Comparison of ENCODE assay signal across 14 mouse cellular contexts in the genomic region with DNA sequence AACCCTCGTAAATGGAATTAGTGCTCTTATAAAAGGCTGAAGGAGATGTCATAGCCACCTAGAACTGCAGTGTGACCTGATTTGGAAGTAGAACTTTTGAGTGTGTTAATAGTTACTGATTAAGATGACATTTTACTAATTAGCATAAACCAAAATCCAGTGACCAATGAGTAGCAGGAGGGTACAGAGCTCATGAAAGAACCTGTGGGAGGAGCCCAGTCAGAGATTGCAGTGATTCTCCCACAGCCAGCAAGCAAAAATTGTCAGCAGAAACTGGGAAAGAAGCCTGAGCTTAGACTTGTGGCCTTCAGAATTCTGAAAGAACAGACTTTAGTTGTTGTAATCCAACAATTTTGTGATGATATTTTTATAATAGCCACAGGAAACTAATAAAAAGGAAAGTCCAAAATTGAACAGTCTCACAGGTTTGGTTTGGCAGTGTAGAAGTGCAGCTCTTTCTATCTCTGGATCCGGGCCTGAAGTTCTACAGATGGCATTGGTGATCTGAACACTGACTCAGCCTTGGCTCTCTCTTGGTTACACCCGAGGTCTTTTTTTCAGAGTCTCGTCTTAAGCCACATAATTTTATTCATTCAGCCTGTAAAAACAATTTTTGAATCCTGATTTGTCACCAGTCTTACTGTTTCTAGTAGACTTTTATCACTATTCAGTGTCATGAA. TPM values are rescaled to one million over a fixed set of nuclear protein-coding genes. Genes with fewer than 3 reads are reported as not detected.
DNase-seq lines count a peak whose midpoint lies in the region; ATAC-seq lines count a peak whose summit lies in the region.
"Had no signal": no experiment of that assay in that cellular context is flagged by ENCODE, and none has a peak within 500 bp of the region (broad histone marks: within the 10 kb centered on the region; RNA-seq: fewer than 3 reads in every experiment).

No protein-coding gene starts in this region.

- H3K27me3 ChIP-seq in liver, embryonic 16.5 days (ENCODE audit: control insufficient read depth, insufficient read depth, low read depth, low read length) = no peaks in the 10 kb centered on the region
- no peaks in the 10 kb centered on the region for H3K27me3 ChIP-seq in liver, embryonic 11.5 days (replicated peaks; ENCODE audit: control insufficient read depth, insufficient read depth, low read length)
- H3K27me3 ChIP-seq in hindbrain, embryonic 10.5 days (ENCODE audit: insufficient read depth, poor library complexity, severe bottlenecking) = no peaks in the 10 kb centered on the region
- H3K27me3 ChIP-seq: forebrain, embryonic 13.5 days; megakaryocyte, embryonic 14.5 days had no signal

- H3K4me3 ChIP-seq in liver, embryonic 16.5 days (ENCODE audit: low read depth, low read length) = no peak overlapping the region
- no peak overlapping the region for H3K4me3 ChIP-seq in liver, embryonic 11.5 days (ENCODE audit: low read depth, low read length)
- H3K4me3 ChIP-seq in hindbrain, embryonic 10.5 days = no peak overlapping the region
- H3K4me3 ChIP-seq: forebrain, embryonic 13.5 days; megakaryocyte, embryonic 14.5 days had no signal

- WGBS in liver, embryonic 16.5 days (ENCODE audit: insufficient replicate concordance) = 34% methylated on average over 4 of the region's 4 CpGs
- WGBS in liver, embryonic 11.5 days = 74% methylated on average over 4 of the region's 4 CpGs
- WGBS in hindbrain, embryonic 10.5 days = 93% methylated on average over 4 of the region's 4 CpGs

- ATAC-seq in liver, embryonic 16.5 days (ENCODE audit: low read depth) = peak; percentile 43; the same call in 1 of the 2 replicates
- ATAC-seq in liver, embryonic 11.5 days (replicated peaks; ENCODE audit: low FRiP score) = no peak
- ATAC-seq: CD4-positive, CD25-positive, alpha-beta regulatory T cell, adult 4 months; forebrain, embryonic 13.5 days; hindbrain, postnatal 0 days had no signal

- no peak overlapping the region for H3K9ac ChIP-seq in liver, embryonic 16.5 days (ENCODE audit: low read depth, low read length)
- no peak overlapping the region for H3K9ac ChIP-seq in liver, embryonic 11.5 days (ENCODE audit: low read depth, low read length)
- H3K9ac ChIP-seq: forebrain, embryonic 13.5 days had no signal

- H3K4me1 ChIP-seq in liver, embryonic 16.5 days (ENCODE audit: control insufficient read depth, low read depth, low read length) = peaks cover 24% of the 10 kb centered on the region
- peaks cover 27% of the 10 kb centered on the region for H3K4me1 ChIP-seq in liver, embryonic 11.5 days (replicated peaks; ENCODE audit: control insufficient read depth, insufficient read depth, low read length)
- H3K4me1 ChIP-seq in hindbrain, embryonic 10.5 days (replicated peaks) = no peaks in the 10 kb centered on the region

- H3K27ac ChIP-seq in liver, embryonic 16.5 days (ENCODE audit: low read length) = no peak overlapping the region
- no peak overlapping the region for H3K27ac ChIP-seq in liver, embryonic 11.5 days (ENCODE audit: low read depth, low read length)
- H3K27ac ChIP-seq in hindbrain, embryonic 10.5 days = no peak overlapping the region
- H3K27ac ChIP-seq: forebrain, embryonic 13.5 days; hindbrain, postnatal 0 days had no signal

- H3K9me3 ChIP-seq in liver, embryonic 16.5 days (replicated peaks; ENCODE audit: control insufficient read depth, low read length) = no peaks in the 10 kb centered on the region
- H3K9me3 ChIP-seq in liver, embryonic 11.5 days (ENCODE audit: control insufficient read depth, low read length) = no peaks in the 10 kb centered on the region
- no peaks in the 10 kb centered on the region for H3K9me3 ChIP-seq in hindbrain, embryonic 10.5 days
- H3K9me3 ChIP-seq: forebrain, embryonic 13.5 days; megakaryocyte, embryonic 14.5 days had no signal

- peak; percentile 10 for DNase-seq in gastrocnemius, adult 18-20 months (ENCODE audit: low spot score)
- DNase-seq in gastrocnemius, postnatal 25 days = no peak
- DNase-seq in liver, embryonic 11.5 days (ENCODE audit: low spot score) = no peak
- peak; percentile 51 for DNase-seq in cerebellum, adult 9-11 months
- peak; percentile 42 for DNase-seq in telencephalon, adult 2 months (ENCODE audit: low read depth, low spot score)
- DNase-seq in hindbrain, embryonic 10.5 days (ENCODE audit: low spot score) = no peak
- DNase-seq: heart, postnatal 36 days; thymus, adult 2 months had no signal

- no peaks in the 10 kb centered on the region for H3K36me3 ChIP-seq in liver, embryonic 16.5 days (ENCODE audit: control insufficient read depth, insufficient read depth)
- H3K36me3 ChIP-seq in liver, embryonic 11.5 days (ENCODE audit: control insufficient read depth, insufficient read depth, low read length) = no peaks in the 10 kb centered on the region
- H3K36me3 ChIP-seq in hindbrain, embryonic 10.5 days = no peaks in the 10 kb centered on the region

- no peak overlapping the region; the same call in 1 of the 2 replicates for H3K4me2 ChIP-seq in liver, embryonic 16.5 days (ENCODE audit: low read depth, low read length)
- no peak overlapping the region for H3K4me2 ChIP-seq in liver, embryonic 11.5 days
- H3K4me2 ChIP-seq: forebrain, embryonic 13.5 days; heart, embryonic 11.5 days had no signal

RNA-seq across cellular contexts. Expression of a gene that starts 11.8 kb away (rescaled TPM):
- 10 to 100 TPM; 47.8 to 53.2 TPM for total RNA-seq in gastrocnemius, adult 18-20 months (2021)
- total RNA-seq in gastrocnemius, postnatal 25 days (2021) = 10 to 100 TPM; 34.8 to 43.4 TPM
- polyA plus RNA-seq in liver, embryonic 16.5 days (2015; fragmentation: Nextera tagmentation; extraction: Ambion mirVana) = 21.3 and 21.9 TPM in 2 replicates
- 47.8 and 48.0 TPM in 2 replicates for polyA plus RNA-seq in liver, embryonic 11.5 days (2014; fragmentation: Nextera tagmentation; extraction: Ambion mirVana)
- 59.1 and 62.4 TPM in 2 replicates for polyA plus RNA-seq in hindbrain, embryonic 10.5 days (2016; fragmentation: Nextera tagmentation; extraction: Ambion mirVana)

Comparison
In these comparisons a context has a peak if more than half of its experiments do, and no peak if none do; other contexts are left out.
1. DNase-seq: peak in gastrocnemius, adult 18-20 months (single experiment), cerebellum, adult 9-11 months (single experiment) and telencephalon, adult 2 months (single experiment); none in gastrocnemius, postnatal 25 days (single experiment), liver, embryonic 11.5 days (single experiment) and hindbrain, embryonic 10.5 days (single experiment).